Mouse (Mus musculus): Measurements from ENCODE around the gene Sez6l2. TPM values are rescaled to one million over a fixed set of nuclear protein-coding genes. Genes with fewer than 3 reads are reported as not detected.

The Sez6l2 gene
- polyA plus RNA-seq, 1 experiment from 2014 or later: 0.72 TPM

DNA sequence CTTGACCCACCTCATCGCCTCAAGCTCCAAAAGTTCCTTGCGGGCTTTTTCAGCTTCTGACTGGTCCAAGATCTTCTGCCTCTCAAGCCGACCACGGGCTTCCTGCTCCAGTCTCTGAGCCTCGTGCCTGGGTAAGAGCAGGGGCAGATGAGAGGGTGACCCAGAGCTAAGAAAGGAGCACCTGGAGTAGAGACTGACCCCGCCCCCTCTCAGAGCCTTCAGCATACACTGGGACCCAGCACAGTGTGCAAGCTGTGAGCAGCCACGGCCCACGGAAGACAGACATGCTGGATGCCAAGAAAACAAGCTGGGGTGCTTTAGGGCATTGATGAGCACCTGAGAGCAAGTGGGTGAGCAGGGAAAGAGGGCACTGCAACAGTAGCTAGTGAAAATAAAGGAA lies 38.5 kb downstream of the Sez6l2 start:
- Histone ChIP-seq H3K4me3 (no peak overlapping the region), H3K36me3 (replicated peaks) (no peaks in the 10 kb centered on the region), H3K27ac (0 out of 2 replicates have a peak overlapping the region, but pooled peaks have one; percentile 8), H3K9me3 (no peaks in the 10 kb centered on the region), H3K4me1 (peaks cover 13% of the 10 kb centered on the region; the same call in 1 of the 2 replicates), H3K27me3 (ENCODE audit: poor library complexity, severe bottlenecking) (no peaks in the 10 kb centered on the region)
- no peak for DNase-seq (ENCODE audit: extremely low spot score, low spot score)
- 71% methylated on average over 8 of the region's 8 CpGs for WGBS

DNA sequence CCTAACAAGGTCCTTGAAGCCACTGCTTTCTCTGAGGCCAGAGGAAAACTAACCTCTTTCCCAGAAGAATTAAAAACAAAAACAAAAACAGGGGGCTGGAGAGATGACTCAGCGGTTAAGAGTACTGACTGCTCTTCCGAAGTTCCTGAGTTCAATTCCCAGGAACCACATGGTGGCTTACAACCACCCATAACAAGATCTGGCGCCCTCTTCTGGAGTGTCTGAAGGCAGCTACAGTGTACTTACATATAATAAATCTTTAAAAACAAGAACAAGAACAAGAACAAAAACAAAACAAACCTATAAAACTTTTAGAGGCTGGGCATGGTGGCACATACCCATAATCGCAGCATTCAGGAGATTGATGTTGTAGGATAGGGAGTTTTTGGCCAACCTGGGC lies 46.1 kb downstream of the Sez6l2 start:
- 76% methylated on average over 4 of the region's 4 CpGs for WGBS
- Histone ChIP-seq H3K4me3 (no peak overlapping the region), H3K27ac (no peak overlapping the region), H3K9me3 (peaks cover 4% of the 10 kb centered on the region; the same call in 1 of the 2 replicates), H3K36me3 (replicated peaks) (no peaks in the 10 kb centered on the region), H3K27me3 (ENCODE audit: poor library complexity, severe bottlenecking) (no peaks in the 10 kb centered on the region), H3K4me1 (peaks cover 8% of the 10 kb centered on the region; the same call in 1 of the 2 replicates)
- no peak for DNase-seq (ENCODE audit: extremely low spot score, low spot score)

DNA sequence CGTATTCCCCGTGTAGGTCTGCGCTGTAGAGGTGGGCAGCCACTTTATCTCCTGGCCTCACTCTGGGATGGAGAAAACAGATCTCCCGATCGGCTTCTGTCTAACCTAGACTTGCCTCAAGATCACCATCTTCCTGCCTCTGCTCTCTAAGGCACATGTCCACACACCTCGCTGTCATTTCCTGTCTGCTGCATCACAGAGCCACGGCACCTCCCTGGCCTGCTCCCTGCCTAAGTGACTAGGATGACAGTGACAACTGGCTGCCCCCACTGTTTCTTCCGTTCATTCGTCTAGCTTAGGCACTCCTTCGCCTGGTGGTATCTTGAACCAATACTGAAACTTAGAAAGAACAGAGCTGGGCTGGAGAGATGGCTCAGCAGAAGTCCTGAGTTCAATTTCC lies 49.2 kb downstream of the Sez6l2 start:
- DNase-seq (ENCODE audit: extremely low spot score, low spot score): no peak
- Histone ChIP-seq H3K36me3 (replicated peaks) (no peaks in the 10 kb centered on the region), H3K27me3 (ENCODE audit: poor library complexity, severe bottlenecking) (no peaks in the 10 kb centered on the region), H3K4me3 (no peak overlapping the region), H3K4me1 (no peaks in the 10 kb centered on the region), H3K27ac (no peak overlapping the region), H3K9me3 (peaks cover 4% of the 10 kb centered on the region; the same call in 1 of the 2 replicates)
- WGBS: 87% methylated on average over 10 of the region's 10 CpGs

DNA sequence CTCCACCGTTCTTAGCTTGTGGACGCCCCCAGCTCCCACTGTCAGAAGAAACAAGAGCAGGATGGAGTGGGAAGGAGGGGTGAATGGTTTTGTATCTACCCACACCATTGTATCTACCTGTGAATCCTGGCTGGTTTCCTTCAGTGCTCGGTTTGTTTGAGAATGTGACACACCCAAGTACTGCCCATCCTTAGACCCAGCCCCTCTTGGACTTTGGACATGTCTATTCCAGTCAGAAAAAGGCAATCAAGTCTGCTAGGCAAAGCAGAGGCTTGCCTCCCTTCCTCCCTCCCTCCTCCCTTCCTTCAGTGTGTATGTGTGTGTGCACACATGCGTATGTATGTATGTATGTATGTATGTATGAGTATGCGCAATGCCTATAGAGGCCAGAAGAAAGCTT lies 53.3 kb downstream of the Sez6l2 start:
- 95% methylated on average over 5 of the region's 5 CpGs for WGBS
- Histone ChIP-seq H3K4me3 (no peak overlapping the region), H3K27me3 (ENCODE audit: poor library complexity, severe bottlenecking) (no peaks in the 10 kb centered on the region)

DNA sequence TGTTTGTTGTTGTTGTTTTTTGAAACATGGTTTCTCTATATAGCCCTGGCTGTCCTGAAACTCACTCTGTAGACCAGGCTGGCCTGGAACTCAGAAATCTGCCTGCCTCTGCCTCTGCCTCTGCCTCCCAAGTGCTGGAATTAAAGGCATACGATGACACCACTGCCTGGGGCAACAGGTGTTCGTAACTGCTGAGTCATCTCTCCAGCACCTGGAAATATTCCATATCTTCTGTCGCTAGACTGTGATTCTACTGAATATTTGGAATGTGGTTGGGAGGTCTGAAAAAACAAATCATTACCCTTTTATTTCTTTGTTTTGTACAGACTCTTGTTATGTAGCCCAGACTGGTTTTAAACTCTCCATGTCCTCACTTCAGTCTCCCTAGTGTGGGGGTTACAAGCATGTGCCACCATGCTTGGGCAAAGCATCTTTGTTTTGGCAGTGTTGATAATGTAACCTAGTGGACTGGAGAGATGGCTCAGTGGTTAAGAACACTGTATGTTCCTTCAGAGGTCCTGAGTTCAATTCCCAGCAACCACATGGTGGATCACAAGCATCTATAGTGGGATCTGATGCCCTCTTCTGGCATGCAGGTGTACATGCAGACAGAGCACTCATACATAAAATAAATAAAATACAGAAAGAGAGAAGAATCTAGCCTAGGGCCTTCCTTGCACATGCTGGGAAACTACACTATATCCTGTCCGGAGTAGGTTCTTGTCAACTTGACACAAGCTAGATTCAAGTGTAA lies 53.9 kb downstream of the Sez6l2 start:
- no peak for DNase-seq (ENCODE audit: extremely low spot score, low spot score)
- Histone ChIP-seq H3K27me3 (ENCODE audit: poor library complexity, severe bottlenecking) (no peaks in the 10 kb centered on the region), H3K27ac (no peak overlapping the region), H3K4me1 (peaks cover 7% of the 10 kb centered on the region), H3K4me3 (no peak overlapping the region), H3K9me3 (no peaks in the 10 kb centered on the region), H3K36me3 (replicated peaks) (no peaks in the 10 kb centered on the region)
- 87% methylated on average over 4 of the region's 4 CpGs for WGBS

More for the DNA sequence above, 53.3 kb downstream of the Sez6l2 start:
- no peaks in the 10 kb centered on the region for H3K9me3 ChIP-seq
- no peaks in the 10 kb centered on the region for H3K36me3 ChIP-seq (replicated peaks)
- H3K4me1 ChIP-seq: peaks cover 5% of the 10 kb centered on the region; the same call in 1 of the 2 replicates
- no peak overlapping the region for H3K27ac ChIP-seq
- DNase-seq (ENCODE audit: extremely low spot score, low spot score): no peak

DNA sequence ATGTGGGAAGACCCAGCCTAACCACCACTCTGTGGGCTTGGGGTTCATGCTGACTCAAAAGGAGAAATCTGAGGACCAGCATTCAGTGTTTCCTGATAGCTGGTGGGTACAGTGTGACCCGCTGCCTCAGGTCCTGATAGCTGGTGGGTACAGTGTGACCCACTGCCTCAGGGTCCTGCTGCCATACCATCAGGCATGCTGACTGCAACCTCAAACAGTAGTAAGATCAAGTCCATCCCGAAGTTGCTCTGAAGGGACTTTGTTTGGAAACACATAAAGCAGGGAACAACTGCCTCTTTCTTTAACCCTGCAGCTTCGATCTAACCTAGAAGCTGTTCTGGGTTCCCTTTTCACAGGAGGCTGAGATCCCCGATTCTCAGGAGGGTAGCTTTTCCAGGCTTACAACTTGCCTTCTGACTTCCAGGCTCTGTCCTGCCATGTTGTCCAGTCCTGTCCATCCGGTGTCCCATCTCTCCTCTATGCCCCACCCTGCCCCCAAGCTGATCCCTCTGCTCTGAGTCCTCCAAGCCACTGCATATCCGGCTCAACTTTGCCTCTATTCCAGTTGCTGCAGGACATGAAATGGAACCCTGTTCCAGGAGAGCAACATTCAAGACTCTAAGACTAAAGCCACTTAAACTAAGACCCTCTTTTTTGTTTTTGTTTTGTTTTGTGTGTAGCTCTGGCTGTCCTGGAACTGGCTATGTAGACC lies 57.1 kb downstream of the Sez6l2 start:
- DNase-seq (ENCODE audit: extremely low spot score, low spot score): no peak
- Histone ChIP-seq H3K4me1 (peaks cover 13% of the 10 kb centered on the region), H3K27me3 (ENCODE audit: poor library complexity, severe bottlenecking) (no peaks in the 10 kb centered on the region), H3K9me3 (no peaks in the 10 kb centered on the region), H3K36me3 (replicated peaks) (peaks cover 19% of the 10 kb centered on the region), H3K4me3 (no peak overlapping the region), H3K27ac (no peak overlapping the region)
- 89% methylated on average over 6 of the region's 6 CpGs for WGBS

DNA sequence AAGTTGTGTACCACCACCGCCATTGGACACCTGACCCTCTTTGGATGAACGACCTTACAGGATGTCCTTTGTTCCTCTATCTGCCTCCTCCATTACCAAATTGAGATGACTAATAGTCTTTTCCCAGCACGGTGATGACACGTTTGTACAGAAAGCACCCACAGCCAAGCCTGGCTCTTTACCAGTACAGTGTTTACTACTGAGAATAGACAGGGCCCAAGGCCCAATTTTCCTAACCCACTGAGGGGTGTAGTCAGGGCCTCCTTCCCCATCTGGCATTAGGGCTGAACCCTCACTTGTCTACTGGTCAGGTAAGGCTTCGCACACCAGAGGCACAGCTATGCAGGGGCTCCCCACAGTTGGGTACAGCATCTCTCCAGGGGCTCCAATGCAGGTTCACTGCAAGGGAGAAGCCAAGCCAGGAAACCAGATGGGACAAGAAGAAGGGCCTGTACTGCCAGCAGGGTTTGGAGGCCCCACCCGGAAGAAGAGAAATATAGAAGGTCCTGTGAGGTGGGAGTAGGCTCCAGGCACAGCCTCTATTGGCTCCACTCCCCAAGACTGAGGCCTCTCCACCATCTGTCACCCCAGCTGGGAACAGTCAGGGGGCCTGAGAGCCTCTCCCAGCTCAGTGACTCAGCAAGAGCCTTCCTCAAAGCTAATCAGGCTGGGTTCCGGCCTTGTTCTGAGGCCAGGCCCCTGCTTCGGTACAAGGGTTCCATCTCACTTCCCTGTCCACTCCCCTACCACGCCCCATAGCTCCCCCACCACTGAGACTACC lies 58.1 kb downstream of the Sez6l2 start:
- peaks cover 13% of the 10 kb centered on the region for H3K4me1 ChIP-seq
- no peaks in the 10 kb centered on the region for H3K9me3 ChIP-seq
- peak overlapping the region; percentile 66 for H3K27ac ChIP-seq
- 80% methylated on average over 9 of the region's 9 CpGs for WGBS
- H3K4me3 ChIP-seq: no peak overlapping the region
- H3K36me3 ChIP-seq (replicated peaks): peaks cover 28% of the 10 kb centered on the region
- H3K27me3 ChIP-seq (ENCODE audit: poor library complexity, severe bottlenecking): no peaks in the 10 kb centered on the region
- no peak for DNase-seq (ENCODE audit: extremely low spot score, low spot score)

DNA sequence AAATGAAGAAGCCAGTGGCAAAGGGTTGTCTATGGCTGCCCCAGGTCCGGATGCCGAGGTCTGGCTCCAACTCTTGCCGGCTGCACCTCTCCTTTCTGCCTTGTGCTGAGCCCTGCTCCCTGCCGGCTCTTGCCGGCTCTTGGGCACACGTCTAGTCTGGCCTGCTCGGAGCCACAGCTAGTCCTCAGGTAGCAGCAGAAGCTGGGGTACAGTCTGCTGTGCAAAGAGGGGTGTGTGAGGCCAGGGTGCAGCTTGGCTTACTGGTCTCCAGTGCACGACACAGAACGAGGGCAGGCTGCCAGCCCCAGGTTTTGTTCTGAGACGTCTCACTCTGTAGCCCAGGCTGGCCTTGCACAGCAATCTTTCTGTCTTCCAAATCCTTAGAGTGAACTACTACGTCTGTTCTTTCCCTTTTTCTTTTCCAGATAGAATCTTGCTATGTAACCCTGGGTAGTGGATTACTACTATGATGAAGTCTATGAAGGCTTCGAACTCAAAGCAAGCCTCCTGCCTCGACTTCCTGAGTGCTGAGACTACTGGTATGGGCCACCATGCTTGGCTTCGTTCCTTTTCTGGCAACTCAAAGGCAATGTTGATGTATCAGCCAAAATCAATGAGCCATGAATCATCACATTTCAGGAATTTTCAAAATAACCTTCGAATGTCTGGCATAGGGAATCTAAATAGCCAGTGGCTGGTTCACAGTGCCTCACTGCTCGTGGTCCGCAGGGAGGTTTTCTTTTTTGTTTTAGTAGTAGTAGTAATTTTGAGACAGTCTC lies 59.1 kb downstream of the Sez6l2 start:
- no peaks in the 10 kb centered on the region for H3K27me3 ChIP-seq (ENCODE audit: poor library complexity, severe bottlenecking)
- H3K36me3 ChIP-seq (replicated peaks): peaks cover 39% of the 10 kb centered on the region

DNA sequence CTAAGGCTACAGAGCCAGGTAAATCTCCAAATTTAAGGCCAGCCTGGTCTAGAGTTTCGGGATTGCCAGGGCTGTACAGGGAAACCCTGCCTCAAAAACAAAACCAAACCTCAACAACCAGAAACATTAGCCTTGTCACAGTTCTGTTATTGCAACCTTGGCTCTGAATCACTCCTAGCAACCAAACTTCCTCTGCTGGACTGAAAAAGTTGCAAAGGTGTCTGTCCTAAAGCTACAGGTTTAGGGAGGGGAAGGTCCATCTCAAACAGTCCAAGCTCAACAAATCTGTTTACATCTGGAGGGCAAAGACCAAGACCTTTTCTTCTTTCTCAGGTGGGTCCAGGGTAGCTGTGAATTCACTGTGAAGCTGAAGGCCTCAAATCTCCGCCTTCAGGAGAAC lies 60.7 kb downstream of the Sez6l2 start:
- H3K9me3 ChIP-seq: no peaks in the 10 kb centered on the region
- 91% methylated on average over 2 of the region's 2 CpGs for WGBS
- H3K27me3 ChIP-seq (ENCODE audit: poor library complexity, severe bottlenecking): no peaks in the 10 kb centered on the region
- H3K4me3 ChIP-seq: no peak overlapping the region
- H3K4me1 ChIP-seq: peaks cover 35% of the 10 kb centered on the region
- peaks cover 53% of the 10 kb centered on the region for H3K36me3 ChIP-seq (replicated peaks)
- DNase-seq (ENCODE audit: extremely low spot score, low spot score): no peak
- H3K27ac ChIP-seq: no peak overlapping the region

More for the DNA sequence above, 59.1 kb downstream of the Sez6l2 start:
- 87% methylated on average over 17 of the region's 17 CpGs for WGBS
- no peak for DNase-seq (ENCODE audit: extremely low spot score, low spot score)
- no peak overlapping the region; the same call in 1 of the 2 replicates for H3K4me3 ChIP-seq
- H3K4me1 ChIP-seq: peaks cover 19% of the 10 kb centered on the region
- H3K27ac ChIP-seq: peak overlapping the region; percentile 66; the same call in 1 of the 2 replicates
- no peaks in the 10 kb centered on the region for H3K9me3 ChIP-seq

DNA sequence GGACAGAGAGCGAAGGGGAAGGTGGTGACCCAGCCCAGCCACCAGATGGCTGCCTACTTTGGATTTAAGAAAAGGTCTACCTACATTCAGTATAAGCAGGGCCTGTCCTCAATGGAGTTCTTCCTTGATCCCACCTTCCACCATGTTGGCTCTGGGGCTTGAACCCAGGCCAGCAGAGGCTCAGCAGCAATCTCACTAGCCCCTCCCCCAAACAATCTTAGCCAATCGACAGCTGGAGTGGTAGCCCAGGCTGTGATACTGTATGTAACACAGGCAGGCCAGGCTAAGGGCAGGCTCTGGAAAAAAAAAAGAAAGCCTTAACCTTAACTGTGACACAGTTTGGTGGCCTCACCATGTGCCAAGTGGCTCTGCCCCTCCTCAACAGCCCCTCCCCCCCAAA lies 61.4 kb downstream of the Sez6l2 start:
- no peak for DNase-seq (ENCODE audit: extremely low spot score, low spot score)
- Histone ChIP-seq H3K9me3 (no peaks in the 10 kb centered on the region), H3K36me3 (replicated peaks) (peaks cover 53% of the 10 kb centered on the region), H3K27ac (no peak overlapping the region), H3K4me1 (peaks cover 41% of the 10 kb centered on the region), H3K27me3 (ENCODE audit: poor library complexity, severe bottlenecking) (no peaks in the 10 kb centered on the region), H3K4me3 (no peak overlapping the region)
- WGBS: 65% methylated on average over 2 of the region's 2 CpGs

DNA sequence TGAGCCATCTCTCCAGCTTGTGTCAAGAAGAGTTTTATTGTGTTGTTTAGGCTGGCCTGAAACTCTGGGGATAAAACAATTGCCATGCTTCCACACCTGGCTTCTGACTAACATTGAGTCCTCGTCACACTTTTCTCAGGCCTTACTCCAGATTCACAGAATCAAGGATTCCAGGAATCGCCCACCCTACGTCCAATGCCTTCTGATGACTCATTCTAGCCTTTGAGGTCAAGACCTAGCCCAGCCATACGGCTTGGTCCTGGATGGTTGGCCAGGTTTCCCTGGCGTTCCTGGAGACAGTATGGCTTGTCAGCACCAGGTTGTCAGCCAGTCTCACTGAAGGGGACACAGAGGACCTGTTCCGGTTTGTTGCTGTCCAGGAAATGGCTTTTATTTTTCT lies 62.0 kb downstream of the Sez6l2 start:
- Histone ChIP-seq H3K4me3 (no peak overlapping the region), H3K9me3 (no peaks in the 10 kb centered on the region), H3K4me1 (peaks cover 44% of the 10 kb centered on the region), H3K27me3 (ENCODE audit: poor library complexity, severe bottlenecking) (no peaks in the 10 kb centered on the region), H3K36me3 (replicated peaks) (peaks cover 53% of the 10 kb centered on the region), H3K27ac (no peak overlapping the region)
- WGBS: 88% methylated on average over 6 of the region's 6 CpGs
- DNase-seq (ENCODE audit: extremely low spot score, low spot score): no peak

DNA sequence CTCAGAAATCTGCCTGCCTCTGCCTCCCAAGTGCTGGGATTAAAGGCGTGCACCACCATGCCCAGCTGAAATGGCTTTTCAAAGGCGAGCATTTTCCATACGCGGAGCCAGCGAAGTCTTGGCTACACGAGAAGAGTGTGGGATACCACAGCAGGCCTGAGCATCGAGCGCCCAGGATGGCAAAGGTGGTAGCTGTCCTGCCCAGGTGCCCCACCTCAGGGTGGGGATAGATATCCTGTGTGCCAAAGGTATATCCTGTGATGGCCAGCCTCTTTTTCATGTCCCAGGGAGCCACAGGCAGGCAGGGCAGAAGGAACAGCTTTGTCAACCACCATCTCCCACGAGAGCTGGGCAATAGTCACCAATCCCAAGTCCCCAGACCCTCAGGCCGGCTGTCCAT lies 62.5 kb downstream of the Sez6l2 start:
- H3K4me3 ChIP-seq: no peak overlapping the region

More for the DNA sequence above, 62.5 kb downstream of the Sez6l2 start:
- Histone ChIP-seq H3K9me3 (no peaks in the 10 kb centered on the region), H3K4me1 (peaks cover 48% of the 10 kb centered on the region), H3K36me3 (replicated peaks) (peaks cover 53% of the 10 kb centered on the region), H3K27ac (no peak overlapping the region), H3K27me3 (ENCODE audit: poor library complexity, severe bottlenecking) (no peaks in the 10 kb centered on the region)
- 94% methylated on average over 10 of the region's 10 CpGs for WGBS
- DNase-seq (ENCODE audit: extremely low spot score, low spot score): no peak

Measured in forebrain, embryonic 10.5 days (tissue).